Mouse (Mus musculus): ENCODE measurements at regions not wholly inside any gene's neighbourhood (a gene's known extent, or its start where the extent isn't known, plus 50 kb on each side); places are given as distances from the start of the nearest gene placed in this dataset.
"Not testable (repeated sequence)": the region's sequence is repeated elsewhere in the genome, so short reads cannot be mapped to it uniquely, and the experiment has no call there.

DNA sequence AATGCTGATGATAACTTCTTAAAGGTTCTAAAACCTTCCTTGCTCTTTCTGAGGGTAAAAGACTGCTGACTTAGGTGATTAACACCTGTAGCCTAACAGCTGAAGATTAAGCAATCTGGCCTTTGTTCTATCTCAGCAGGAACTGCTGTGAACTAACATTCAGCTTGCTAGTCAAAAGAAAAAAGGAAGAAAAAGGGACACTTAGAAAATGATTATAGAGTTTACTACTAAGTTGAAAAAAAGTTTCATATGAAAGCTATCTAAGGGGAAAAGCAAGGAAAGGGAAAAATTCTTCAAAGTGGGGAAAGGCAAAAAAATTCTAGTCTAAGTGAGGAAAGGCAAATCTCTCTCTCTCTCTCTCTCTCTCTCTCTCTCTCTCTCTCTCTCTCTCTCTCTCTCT, 259.2 kb upstream of the Tmprss15 start:
- Histone ChIP-seq H3K36me3 (replicated peaks; ENCODE audit: control insufficient read depth, insufficient read depth) (no peaks in the 10 kb centered on the region), H3K4me2 (replicated peaks) (no peak overlapping the region), H3K9me3 (ENCODE audit: control insufficient read depth, low read length) (no peaks in the 10 kb centered on the region), H3K4me1 (replicated peaks; ENCODE audit: control insufficient read depth, insufficient read depth, low read length) (no peaks in the 10 kb centered on the region), H3K27ac (no peak overlapping the region), H3K27me3 (ENCODE audit: control insufficient read depth, insufficient read depth, low read length) (no peaks in the 10 kb centered on the region), H3K9ac (no peak overlapping the region), H3K4me3 (replicated peaks; ENCODE audit: low read length) (no peak overlapping the region)
- ATAC-seq (ENCODE audit: low FRiP score), result no peak
- peak; percentile 32 for DNase-seq (ENCODE audit: low spot score)

DNA sequence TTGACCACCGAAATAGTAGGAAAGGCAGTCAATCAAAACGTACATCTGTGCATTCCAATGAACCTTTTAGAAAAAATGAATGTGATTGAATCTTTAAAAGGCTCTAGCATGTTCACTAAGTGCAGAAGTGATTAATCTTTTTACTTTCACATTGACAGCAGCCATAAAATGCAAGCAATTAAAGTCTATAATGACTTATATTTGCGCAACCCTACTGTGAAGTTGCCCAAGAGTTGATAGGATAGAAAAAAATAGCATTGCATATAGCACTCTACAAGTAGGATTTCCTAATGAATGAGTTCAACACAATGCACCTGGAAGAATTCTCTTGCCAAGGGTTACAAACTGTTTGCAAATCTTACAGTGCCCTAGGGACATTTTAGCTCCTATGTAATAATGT, 251.6 kb upstream of the Tmprss15 start:
- no peak overlapping the region for H3K4me3 ChIP-seq (replicated peaks; ENCODE audit: low read length)
- no peak overlapping the region for H3K9ac ChIP-seq
- no peaks in the 10 kb centered on the region for H3K9me3 ChIP-seq (ENCODE audit: control insufficient read depth, low read length)
- no peaks in the 10 kb centered on the region for H3K4me1 ChIP-seq (replicated peaks; ENCODE audit: control insufficient read depth, insufficient read depth, low read length)
- ATAC-seq (ENCODE audit: low FRiP score) (no peak), DNase-seq (ENCODE audit: low spot score) (no peak)
- no peak overlapping the region for H3K27ac ChIP-seq
- no peak overlapping the region for H3K4me2 ChIP-seq (replicated peaks)
- H3K27me3 ChIP-seq (ENCODE audit: control insufficient read depth, insufficient read depth, low read length), result no peaks in the 10 kb centered on the region
- WGBS, result 58% methylated on average over 3 of the region's 3 CpGs
- H3K36me3 ChIP-seq (replicated peaks; ENCODE audit: control insufficient read depth, insufficient read depth), result no peaks in the 10 kb centered on the region

DNA sequence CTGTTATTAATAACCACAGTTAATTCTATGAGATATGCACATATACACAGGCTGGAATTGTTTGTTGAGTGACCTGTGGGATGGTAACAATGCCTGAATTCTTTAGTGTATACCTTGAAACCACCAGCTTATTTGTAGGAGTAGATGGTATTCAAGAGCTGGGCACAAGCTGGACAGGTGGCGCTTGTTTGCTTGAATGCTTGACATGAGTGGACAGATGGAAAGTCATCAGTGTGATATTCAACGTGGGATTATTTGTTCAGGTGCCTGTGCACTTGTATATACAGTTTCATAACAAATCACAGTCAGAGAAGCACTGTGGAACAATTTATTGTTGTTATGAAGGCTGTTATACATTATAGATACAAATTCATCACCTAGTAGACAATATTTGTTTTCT, 245.5 kb upstream of the Tmprss15 start:
- no peak overlapping the region for H3K27ac ChIP-seq
- no peak for ATAC-seq (ENCODE audit: low FRiP score)
- WGBS, result 68% methylated on average over 2 of the region's 2 CpGs
- H3K4me2 ChIP-seq (replicated peaks), result no peak overlapping the region
- H3K36me3 ChIP-seq (replicated peaks; ENCODE audit: control insufficient read depth, insufficient read depth), result no peaks in the 10 kb centered on the region
- DNase-seq (ENCODE audit: low spot score), result no peak
- no peak overlapping the region for H3K4me3 ChIP-seq (replicated peaks; ENCODE audit: low read length)
- H3K9me3 ChIP-seq (ENCODE audit: control insufficient read depth, low read length), result no peaks in the 10 kb centered on the region
- H3K4me1 ChIP-seq (replicated peaks; ENCODE audit: control insufficient read depth, insufficient read depth, low read length), result no peaks in the 10 kb centered on the region
- no peaks in the 10 kb centered on the region for H3K27me3 ChIP-seq (ENCODE audit: control insufficient read depth, insufficient read depth, low read length)
- no peak overlapping the region for H3K9ac ChIP-seq

DNA sequence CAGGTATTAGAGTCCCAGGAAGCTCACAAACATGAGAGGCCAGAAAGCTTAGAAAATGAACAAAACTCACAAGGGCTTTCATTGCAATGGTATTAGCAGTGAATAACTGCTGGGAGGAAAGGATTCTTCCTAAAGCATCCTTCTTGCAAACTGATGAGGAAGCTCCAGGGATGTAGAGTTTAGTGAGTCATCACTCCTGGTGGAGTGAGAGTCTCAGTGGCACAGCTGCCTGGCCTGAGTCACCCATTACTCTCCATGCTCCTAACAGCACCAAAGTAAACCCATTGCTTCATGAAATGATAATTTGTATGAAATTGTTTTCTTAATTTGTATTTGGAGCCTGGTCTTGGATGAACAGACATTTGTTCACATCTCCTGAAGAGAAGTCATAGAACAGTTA, 245.1 kb upstream of the Tmprss15 start:
- no peak for DNase-seq (ENCODE audit: low spot score)
- Histone ChIP-seq H3K36me3 (replicated peaks; ENCODE audit: control insufficient read depth, insufficient read depth) (no peaks in the 10 kb centered on the region), H3K27ac (no peak overlapping the region), H3K4me3 (replicated peaks; ENCODE audit: low read length) (no peak overlapping the region), H3K27me3 (ENCODE audit: control insufficient read depth, insufficient read depth, low read length) (no peaks in the 10 kb centered on the region), H3K4me1 (replicated peaks; ENCODE audit: control insufficient read depth, insufficient read depth, low read length) (no peaks in the 10 kb centered on the region), H3K9me3 (ENCODE audit: control insufficient read depth, low read length) (no peaks in the 10 kb centered on the region), H3K9ac (no peak overlapping the region), H3K4me2 (replicated peaks) (no peak overlapping the region)
- ATAC-seq (ENCODE audit: low FRiP score), result no peak

DNA sequence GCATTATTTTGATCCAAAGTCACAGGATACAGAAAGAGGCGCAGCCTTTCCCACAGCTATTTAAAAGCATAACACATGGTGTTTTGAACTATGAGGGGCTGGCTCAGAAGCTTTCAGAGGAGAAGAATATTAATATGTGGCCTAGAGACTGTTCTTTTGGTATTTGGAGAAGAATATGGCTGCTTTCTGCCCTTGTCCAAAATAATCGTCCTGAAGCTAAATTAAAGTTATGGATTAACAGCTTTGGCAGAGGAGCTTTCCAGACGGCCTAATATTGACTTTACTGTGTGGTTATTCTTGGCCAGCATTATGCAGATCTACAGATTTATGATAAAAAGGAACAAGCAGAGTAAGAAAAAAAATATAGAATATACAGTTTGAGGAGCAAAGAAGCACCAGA, 222.4 kb upstream of the Tmprss15 start:
- Histone ChIP-seq H3K27me3 (ENCODE audit: control insufficient read depth, insufficient read depth, low read length) (no peaks in the 10 kb centered on the region), H3K4me2 (replicated peaks) (no peak overlapping the region), H3K9ac (no peak overlapping the region), H3K4me3 (replicated peaks; ENCODE audit: low read length) (no peak overlapping the region), H3K4me1 (replicated peaks; ENCODE audit: control insufficient read depth, insufficient read depth, low read length) (no peaks in the 10 kb centered on the region), H3K9me3 (ENCODE audit: control insufficient read depth, low read length) (no peaks in the 10 kb centered on the region), H3K36me3 (replicated peaks; ENCODE audit: control insufficient read depth, insufficient read depth) (no peaks in the 10 kb centered on the region), H3K27ac (no peak overlapping the region)
- DNase-seq (ENCODE audit: low spot score) (no peak), ATAC-seq (ENCODE audit: low FRiP score) (no peak)
- WGBS, result 76% methylated on average over 3 of the region's 3 CpGs

DNA sequence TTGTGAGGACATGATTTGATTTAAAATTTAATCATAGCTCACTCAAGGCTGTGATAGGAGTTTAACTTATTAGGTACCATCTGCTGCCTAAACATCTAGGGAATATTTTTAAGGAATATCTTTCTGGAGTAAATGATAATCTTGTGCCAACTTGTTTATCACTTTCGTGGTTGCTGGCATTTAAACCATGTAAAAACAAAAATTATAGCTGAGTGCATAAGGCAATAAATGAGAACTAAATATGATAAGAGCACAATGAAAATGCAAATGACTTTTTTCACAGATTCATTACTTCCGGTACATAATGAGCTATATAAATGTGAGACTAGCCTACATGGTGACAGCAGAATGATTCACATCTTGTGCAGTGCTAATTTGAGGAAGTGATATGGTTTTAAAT, 221.8 kb upstream of the Tmprss15 start:
- H3K9me3 ChIP-seq (ENCODE audit: control insufficient read depth, low read length), result no peaks in the 10 kb centered on the region
- ATAC-seq (ENCODE audit: low FRiP score), result no peak
- 53% methylated on average over 2 of the region's 2 CpGs for WGBS

DNA sequence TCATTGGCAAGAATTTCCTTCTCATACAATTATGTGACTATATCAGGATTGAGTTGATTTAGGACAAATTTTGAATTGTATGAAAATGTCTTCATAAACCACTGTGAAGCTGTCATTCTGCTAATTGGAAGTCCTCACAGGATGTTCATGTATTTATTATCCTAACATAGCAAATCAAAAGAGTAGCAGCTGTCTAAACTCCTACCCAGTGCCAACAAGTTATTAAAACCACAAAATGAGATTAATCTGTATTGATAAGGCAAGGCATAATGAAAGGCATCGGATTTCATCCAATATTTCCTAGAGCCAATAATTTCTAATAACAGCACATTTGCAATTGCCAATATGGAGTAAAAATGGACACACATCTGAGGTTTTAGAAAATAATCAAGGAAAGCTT, 217.6 kb upstream of the Tmprss15 start:
- H3K9ac ChIP-seq, result no peak overlapping the region
- no peak overlapping the region for H3K4me2 ChIP-seq (replicated peaks)
- ATAC-seq (ENCODE audit: low FRiP score) (no peak), DNase-seq (ENCODE audit: low spot score) (no peak)
- no peaks in the 10 kb centered on the region for H3K36me3 ChIP-seq (replicated peaks; ENCODE audit: control insufficient read depth, insufficient read depth)
- H3K4me3 ChIP-seq (replicated peaks; ENCODE audit: low read length), result no peak overlapping the region
- no peak overlapping the region for H3K27ac ChIP-seq
- no peaks in the 10 kb centered on the region for H3K27me3 ChIP-seq (ENCODE audit: control insufficient read depth, insufficient read depth, low read length)
- H3K4me1 ChIP-seq (replicated peaks; ENCODE audit: control insufficient read depth, insufficient read depth, low read length), result no peaks in the 10 kb centered on the region
- no peaks in the 10 kb centered on the region for H3K9me3 ChIP-seq (ENCODE audit: control insufficient read depth, low read length)
- WGBS, result 91% methylated on average over 1 of the region's 1 CpGs

More for the DNA sequence above, 221.8 kb upstream of the Tmprss15 start:
- no peak overlapping the region for H3K27ac ChIP-seq
- H3K4me2 ChIP-seq (replicated peaks), result no peak overlapping the region
- H3K4me1 ChIP-seq (replicated peaks; ENCODE audit: control insufficient read depth, insufficient read depth, low read length), result no peaks in the 10 kb centered on the region
- H3K36me3 ChIP-seq (replicated peaks; ENCODE audit: control insufficient read depth, insufficient read depth), result no peaks in the 10 kb centered on the region
- H3K9ac ChIP-seq, result no peak overlapping the region
- no peaks in the 10 kb centered on the region for H3K27me3 ChIP-seq (ENCODE audit: control insufficient read depth, insufficient read depth, low read length)
- no peak for DNase-seq (ENCODE audit: low spot score)
- H3K4me3 ChIP-seq (replicated peaks; ENCODE audit: low read length), result no peak overlapping the region

DNA sequence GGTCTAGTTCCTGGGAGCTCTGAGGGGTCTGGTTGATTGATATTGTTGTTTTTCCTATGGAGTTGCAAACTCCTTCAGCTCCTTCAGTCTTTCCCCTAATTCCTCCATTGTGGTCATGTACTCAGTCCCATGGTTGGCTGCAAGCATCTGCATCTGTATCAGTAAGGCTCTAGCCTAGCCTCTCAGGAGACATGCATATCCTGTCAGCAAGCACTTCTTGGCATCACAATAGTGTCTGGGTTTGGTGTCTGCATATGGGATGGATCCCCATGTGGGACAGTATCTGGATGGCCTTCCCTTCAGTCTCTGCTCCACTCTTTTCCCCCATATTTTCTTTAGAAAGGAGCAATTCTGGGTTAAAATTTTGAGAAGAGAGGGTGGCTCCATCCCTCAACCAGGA, 205.7 kb upstream of the Tmprss15 start:
- not testable (repeated sequence) for H3K9me3 ChIP-seq (ENCODE audit: control insufficient read depth, low read length); H3K4me1 ChIP-seq (replicated peaks; ENCODE audit: control insufficient read depth, insufficient read depth, low read length); H3K36me3 ChIP-seq (replicated peaks; ENCODE audit: control insufficient read depth, insufficient read depth); H3K9ac ChIP-seq; DNase-seq (ENCODE audit: low spot score); H3K4me3 ChIP-seq (replicated peaks; ENCODE audit: low read length); ATAC-seq (ENCODE audit: low FRiP score); H3K27me3 ChIP-seq (ENCODE audit: control insufficient read depth, insufficient read depth, low read length); H3K27ac ChIP-seq; H3K4me2 ChIP-seq (replicated peaks)

DNA sequence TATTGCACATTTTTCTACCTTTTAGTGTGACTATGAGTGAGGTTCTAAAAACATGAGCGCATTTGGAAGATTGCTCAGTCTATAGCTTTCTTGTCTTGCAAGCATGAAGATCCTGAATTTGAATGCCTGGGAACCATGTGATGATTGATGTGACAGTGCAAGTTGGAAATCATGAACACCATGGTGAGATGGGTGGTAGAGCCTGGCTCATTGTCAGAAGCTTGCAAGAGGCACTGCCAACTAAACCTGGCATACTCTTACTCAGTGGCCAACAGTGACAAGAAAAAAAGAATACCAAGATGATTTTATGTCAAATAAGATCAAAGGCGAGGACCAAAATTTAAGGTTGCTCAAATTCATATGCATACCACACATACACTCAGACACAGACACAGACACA, 188.1 kb upstream of the Tmprss15 start:
- DNase-seq (ENCODE audit: low spot score) (no peak), ATAC-seq (ENCODE audit: low FRiP score) (no peak)
- H3K27me3 ChIP-seq (ENCODE audit: control insufficient read depth, insufficient read depth, low read length), result no peaks in the 10 kb centered on the region
- H3K4me2 ChIP-seq (replicated peaks), result no peak overlapping the region
- no peak overlapping the region for H3K4me3 ChIP-seq (replicated peaks; ENCODE audit: low read length)
- H3K36me3 ChIP-seq (replicated peaks; ENCODE audit: control insufficient read depth, insufficient read depth), result no peaks in the 10 kb centered on the region
- no peaks in the 10 kb centered on the region for H3K9me3 ChIP-seq (ENCODE audit: control insufficient read depth, low read length)
- no peaks in the 10 kb centered on the region for H3K4me1 ChIP-seq (replicated peaks; ENCODE audit: control insufficient read depth, insufficient read depth, low read length)
- no peak overlapping the region for H3K27ac ChIP-seq
- H3K9ac ChIP-seq, result no peak overlapping the region
- WGBS, result 88% methylated on average over 2 of the region's 2 CpGs

DNA sequence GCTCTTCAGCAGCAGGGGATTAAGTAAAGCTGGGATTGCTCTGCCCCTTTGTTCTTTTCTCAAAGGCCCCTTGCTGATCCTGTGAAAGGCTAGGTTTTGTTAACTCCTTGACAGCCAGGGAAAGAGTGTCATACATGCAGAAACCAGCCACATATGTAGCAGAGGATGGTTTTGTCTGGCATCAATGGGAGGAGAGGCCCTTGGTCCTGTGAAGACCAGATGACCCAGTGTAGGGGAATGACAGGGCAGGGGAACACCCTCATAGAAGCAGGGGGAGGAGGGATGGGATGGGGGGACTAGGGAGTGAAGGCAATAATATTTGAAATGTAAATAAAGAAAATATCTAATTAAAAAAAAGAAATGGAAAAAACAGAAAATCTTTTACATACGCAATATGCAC, 165.6 kb upstream of the Tmprss15 start:
- no peaks in the 10 kb centered on the region for H3K27me3 ChIP-seq (ENCODE audit: control insufficient read depth, insufficient read depth, low read length)
- no peak for ATAC-seq (ENCODE audit: low FRiP score)
- 94% methylated on average over 1 of the region's 1 CpGs for WGBS
- no peaks in the 10 kb centered on the region for H3K4me1 ChIP-seq (replicated peaks; ENCODE audit: control insufficient read depth, insufficient read depth, low read length)
- H3K27ac ChIP-seq, result no peak overlapping the region
- no peak overlapping the region for H3K9ac ChIP-seq
- no peaks in the 10 kb centered on the region for H3K9me3 ChIP-seq (ENCODE audit: control insufficient read depth, low read length)
- no peak for DNase-seq (ENCODE audit: low spot score)
- no peak overlapping the region for H3K4me2 ChIP-seq (replicated peaks)
- no peak overlapping the region for H3K4me3 ChIP-seq (replicated peaks; ENCODE audit: low read length)
- H3K36me3 ChIP-seq (replicated peaks; ENCODE audit: control insufficient read depth, insufficient read depth), result no peaks in the 10 kb centered on the region

Data from hindbrain, embryonic 14.5 days (tissue).